Mouse (Mus musculus): ENCODE measurements around the gene Trappc6a. TPM values are rescaled to one million over a fixed set of nuclear protein-coding genes. Genes with fewer than 3 reads are reported as not detected.
A peak's percentile ranks its signal among the peaks of the same experiment; 100 is the strongest.

Gene Trappc6a
- total and polyA plus RNA-seq, 2 experiments from 2014 or later = 28.8 to 38.8 TPM

- 19% methylated on average over 6 of the region's 6 CpGs for WGBS
- H3K27me3 ChIP-seq (ENCODE audit: insufficient read depth, low read length) = peaks cover 7% of the 10 kb centered on the region
- peaks cover 6% of the 10 kb centered on the region; the same call in 1 of the 2 replicates for H3K4me1 ChIP-seq (ENCODE audit: insufficient read depth)
- H3K27ac ChIP-seq (ENCODE audit: low read depth, low read length) = no peak within 1 kb of the TSS
- H3K4me3 ChIP-seq (ENCODE audit: low read depth, low read length) = no peak within 1 kb of the TSS
- no peak for TF ChIP-seq CTCF (IDR thresholded peaks at IDR 0.05; ENCODE audit: low read depth)
- H3K9ac ChIP-seq = no peak within 1 kb of the TSS
- DNase-seq = no peak
- no peaks in the 10 kb centered on the region for H3K9me3 ChIP-seq (ENCODE audit: low read length)
- H3K4me2 ChIP-seq (ENCODE audit: low read depth) = no peak within 1 kb of the TSS
- ATAC-seq = no peak
- H3K36me3 ChIP-seq (ENCODE audit: insufficient read depth) = no peaks in the 10 kb centered on the region
Measured at GRCm38 (mm10) chr7:19462884-19463381, 45.3 kb upstream of the Trappc6a start, which contains the start of gene Exoc3l2. TSS of gene Exoc3l2 (plus strand) at chr7:19463331.

DNA sequence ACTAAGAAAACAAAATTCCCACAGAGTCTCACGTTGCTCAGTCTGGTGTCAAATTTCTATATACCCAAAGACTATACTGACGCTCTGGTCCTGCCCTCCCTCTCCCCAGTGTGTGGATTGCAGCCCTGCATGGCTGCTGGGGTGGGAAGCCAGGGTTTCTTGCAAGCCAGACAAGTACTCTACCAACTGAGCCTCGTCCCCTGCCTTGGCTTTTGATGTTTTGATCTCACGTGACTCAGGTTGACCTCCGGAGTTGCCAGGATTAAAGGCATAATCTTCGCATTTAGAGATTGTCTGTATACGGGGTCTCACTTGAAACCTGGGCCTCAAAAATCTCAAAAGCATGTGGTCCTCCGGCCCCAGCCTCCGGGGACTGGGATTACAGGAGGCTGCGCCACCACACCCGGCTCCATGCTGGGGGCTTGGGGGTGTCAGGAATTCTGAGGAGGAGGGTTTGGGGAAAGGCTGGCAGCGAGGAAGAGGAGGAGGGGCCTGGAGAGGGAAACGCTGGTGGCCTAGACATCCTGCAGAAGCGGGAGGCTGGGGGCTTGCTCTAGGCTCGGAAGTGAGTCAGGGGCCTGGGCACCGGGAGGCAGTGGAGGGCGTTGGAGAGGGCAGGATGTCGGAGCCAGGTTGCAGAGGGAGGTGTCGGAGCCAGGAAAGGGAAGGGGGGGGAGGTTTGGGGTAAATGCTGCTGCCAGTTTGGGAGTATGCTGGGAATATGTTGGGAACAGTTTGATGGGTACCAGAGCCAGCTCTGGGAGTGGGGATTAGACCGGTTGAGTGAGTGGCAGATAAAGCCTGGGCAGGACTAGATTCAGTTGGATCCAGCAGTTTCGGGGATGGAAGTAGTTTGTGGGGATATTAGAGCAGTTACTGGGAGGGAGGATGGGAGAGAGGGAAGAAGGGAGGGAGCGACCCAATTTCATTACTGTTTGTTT lies 43.6 kb upstream of the Trappc6a start:
- peaks cover 14% of the 10 kb centered on the region for H3K27me3 ChIP-seq (ENCODE audit: insufficient read depth, low read length)
- peaks cover 2% of the 10 kb centered on the region; the same call in 1 of the 2 replicates for H3K4me1 ChIP-seq (ENCODE audit: insufficient read depth)
- 12% methylated on average over 22 of the region's 22 CpGs for WGBS
- no peaks in the 10 kb centered on the region for H3K9me3 ChIP-seq (ENCODE audit: low read length)
- H3K4me2 ChIP-seq (ENCODE audit: low read depth) = peak overlapping the region; percentile 17; the same call in 1 of the 2 replicates
- H3K4me3 ChIP-seq (ENCODE audit: low read depth, low read length) = no peak overlapping the region
- TF ChIP-seq CTCF (IDR thresholded peaks at IDR 0.05; ENCODE audit: low read depth) = no peak
- DNase-seq = no peak
- 0 out of 2 replicates have a peak overlapping the region, but pooled peaks have one; percentile 3 for H3K9ac ChIP-seq
- no peaks in the 10 kb centered on the region for H3K36me3 ChIP-seq (ENCODE audit: insufficient read depth)
- no peak overlapping the region for H3K27ac ChIP-seq (ENCODE audit: low read depth, low read length)
- peak; percentile 50; the same call in 1 of the 2 replicates for ATAC-seq

- Histone ChIP-seq H3K27me3 (ENCODE audit: insufficient read depth, low read length) (peaks cover 27% of the 10 kb centered on the region), H3K36me3 (ENCODE audit: insufficient read depth) (no peaks in the 10 kb centered on the region), H3K4me1 (ENCODE audit: insufficient read depth) (no peaks in the 10 kb centered on the region), H3K27ac (ENCODE audit: low read depth, low read length) (no peak overlapping the region), H3K9ac (no peak overlapping the region), H3K4me3 (ENCODE audit: low read depth, low read length) (no peak overlapping the region), H3K9me3 (ENCODE audit: low read length) (no peaks in the 10 kb centered on the region), H3K4me2 (ENCODE audit: low read depth) (no peak overlapping the region)
- DNase-seq = no peak
- no peak for TF ChIP-seq CTCF (IDR thresholded peaks at IDR 0.05; ENCODE audit: low read depth)
- no peak for ATAC-seq
- WGBS = 64% methylated on average over 5 of the region's 5 CpGs
Measured at GRCm38 (mm10) chr7:19466602-19467145, 41.5 kb upstream of the Trappc6a start.

DNA sequence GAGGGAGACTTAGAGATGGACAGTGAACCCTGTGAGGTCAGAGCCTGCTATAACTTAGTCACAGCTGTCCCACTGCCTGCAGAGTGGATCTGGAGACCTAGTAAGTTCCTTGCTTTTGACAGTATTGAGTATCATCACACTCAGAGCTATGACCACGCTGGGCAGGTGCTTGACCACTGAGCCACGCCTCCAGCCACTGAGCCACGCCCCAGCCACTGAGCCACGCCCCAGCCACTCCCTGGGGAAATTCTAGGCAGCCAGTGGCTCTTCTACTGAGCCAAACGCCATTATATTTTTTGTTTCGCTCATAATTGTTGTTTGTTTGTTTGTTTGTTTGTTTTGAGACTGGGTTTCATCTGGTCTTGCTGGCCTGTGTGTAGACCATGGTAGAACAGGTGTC lies 40.6 kb upstream of the Trappc6a start:
- Histone ChIP-seq H3K4me2 (ENCODE audit: low read depth) (no peak overlapping the region), H3K27ac (ENCODE audit: low read depth, low read length) (no peak overlapping the region), H3K4me3 (ENCODE audit: low read depth, low read length) (no peak overlapping the region), H3K4me1 (ENCODE audit: insufficient read depth) (no peaks in the 10 kb centered on the region), H3K27me3 (ENCODE audit: insufficient read depth, low read length) (peaks cover 36% of the 10 kb centered on the region), H3K9me3 (ENCODE audit: low read length) (no peaks in the 10 kb centered on the region), H3K36me3 (ENCODE audit: insufficient read depth) (no peaks in the 10 kb centered on the region), H3K9ac (no peak overlapping the region)
- TF ChIP-seq CTCF (IDR thresholded peaks at IDR 0.05; ENCODE audit: low read depth) = no peak
- DNase-seq = no peak
- 51% methylated on average over 6 of the region's 6 CpGs for WGBS
- ATAC-seq = no peak

DNA sequence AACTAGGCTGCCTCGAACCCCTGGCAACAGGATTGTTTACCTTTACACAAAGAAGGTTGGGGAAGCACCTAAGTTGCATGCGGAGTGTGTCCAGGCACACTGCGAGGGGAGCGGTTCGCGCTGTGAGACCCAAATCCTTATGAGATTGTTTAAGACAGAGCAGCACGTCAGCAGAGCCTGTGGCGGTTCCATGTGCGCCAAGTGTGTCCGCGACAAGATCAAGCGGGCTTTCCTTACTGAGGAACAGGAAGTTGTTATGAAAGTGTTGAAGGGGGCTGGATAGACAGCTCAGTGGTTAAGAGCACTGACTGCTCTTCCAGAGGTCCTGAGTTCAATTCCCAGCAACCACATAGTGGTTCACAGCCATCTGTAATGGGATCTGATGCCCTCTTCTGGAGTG lies 39.9 kb upstream of the Trappc6a start:
- Histone ChIP-seq H3K4me1 (ENCODE audit: insufficient read depth) (no peaks in the 10 kb centered on the region), H3K9me3 (ENCODE audit: low read length) (no peaks in the 10 kb centered on the region), H3K4me2 (ENCODE audit: low read depth) (no peak overlapping the region), H3K9ac (no peak overlapping the region), H3K36me3 (ENCODE audit: insufficient read depth) (no peaks in the 10 kb centered on the region), H3K4me3 (ENCODE audit: low read depth, low read length) (no peak overlapping the region), H3K27me3 (ENCODE audit: insufficient read depth, low read length) (peaks cover 41% of the 10 kb centered on the region), H3K27ac (ENCODE audit: low read depth, low read length) (no peak overlapping the region)
- no peak for DNase-seq
- no peak for TF ChIP-seq CTCF (IDR thresholded peaks at IDR 0.05; ENCODE audit: low read depth)
- no peak for ATAC-seq
- 67% methylated on average over 12 of the region's 12 CpGs for WGBS

- no peak for TF ChIP-seq CTCF (IDR thresholded peaks at IDR 0.05; ENCODE audit: low read depth)
- H3K27ac ChIP-seq (ENCODE audit: low read depth, low read length) = no peak overlapping the region
- no peak overlapping the region for H3K4me3 ChIP-seq (ENCODE audit: low read depth, low read length)
- no peak overlapping the region for H3K4me2 ChIP-seq (ENCODE audit: low read depth)
- H3K36me3 ChIP-seq (ENCODE audit: insufficient read depth) = no peaks in the 10 kb centered on the region
- ATAC-seq (no peak), DNase-seq (no peak)
- H3K27me3 ChIP-seq (ENCODE audit: insufficient read depth, low read length) = peaks cover 41% of the 10 kb centered on the region
- no peaks in the 10 kb centered on the region for H3K9me3 ChIP-seq (ENCODE audit: low read length)
- no peak overlapping the region for H3K9ac ChIP-seq
- no peaks in the 10 kb centered on the region for H3K4me1 ChIP-seq (ENCODE audit: insufficient read depth)
- WGBS = 19% methylated on average over 23 of the region's 23 CpGs
Measured at GRCm38 (mm10) chr7:19469404-19469803, 38.8 kb upstream of the Trappc6a start.

DNA sequence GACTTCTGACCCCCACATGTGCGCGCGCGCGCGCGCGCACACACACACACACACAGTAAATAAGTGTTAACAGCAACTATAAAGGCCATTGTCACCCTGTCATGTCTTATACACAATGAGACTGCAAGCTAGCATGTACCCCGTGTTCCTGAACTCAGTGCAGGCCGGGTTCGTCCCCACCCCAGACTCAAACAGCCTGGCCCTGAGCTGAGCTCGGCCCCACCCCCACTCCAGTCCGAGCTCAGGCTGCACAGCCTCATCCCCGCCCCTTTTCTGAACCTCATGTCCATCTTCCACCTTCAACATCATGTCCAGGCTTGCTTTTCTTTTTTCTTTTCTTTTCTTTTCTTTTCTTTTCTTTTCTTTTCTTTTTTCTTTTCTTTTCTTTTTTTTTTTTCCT lies 37.9 kb upstream of the Trappc6a start:
- Histone ChIP-seq H3K27me3 (ENCODE audit: insufficient read depth, low read length) (peaks cover 41% of the 10 kb centered on the region), H3K27ac (ENCODE audit: low read depth, low read length) (no peak overlapping the region), H3K36me3 (ENCODE audit: insufficient read depth) (no peaks in the 10 kb centered on the region), H3K4me2 (ENCODE audit: low read depth) (no peak overlapping the region), H3K9me3 (ENCODE audit: low read length) (no peaks in the 10 kb centered on the region), H3K9ac (no peak overlapping the region), H3K4me3 (ENCODE audit: low read depth, low read length) (no peak overlapping the region), H3K4me1 (ENCODE audit: insufficient read depth) (no peaks in the 10 kb centered on the region)
- 8% methylated on average over 14 of the region's 14 CpGs for WGBS
- ATAC-seq (no peak), DNase-seq (no peak)
- no peak for TF ChIP-seq CTCF (IDR thresholded peaks at IDR 0.05; ENCODE audit: low read depth)
